Mouse (Mus musculus): ENCODE data around the gene Xiap.
"Not testable (repeated sequence)": the region's sequence is repeated elsewhere in the genome, so short reads cannot be mapped to it uniquely, and the experiment has no call there.

The Xiap gene

DNA sequence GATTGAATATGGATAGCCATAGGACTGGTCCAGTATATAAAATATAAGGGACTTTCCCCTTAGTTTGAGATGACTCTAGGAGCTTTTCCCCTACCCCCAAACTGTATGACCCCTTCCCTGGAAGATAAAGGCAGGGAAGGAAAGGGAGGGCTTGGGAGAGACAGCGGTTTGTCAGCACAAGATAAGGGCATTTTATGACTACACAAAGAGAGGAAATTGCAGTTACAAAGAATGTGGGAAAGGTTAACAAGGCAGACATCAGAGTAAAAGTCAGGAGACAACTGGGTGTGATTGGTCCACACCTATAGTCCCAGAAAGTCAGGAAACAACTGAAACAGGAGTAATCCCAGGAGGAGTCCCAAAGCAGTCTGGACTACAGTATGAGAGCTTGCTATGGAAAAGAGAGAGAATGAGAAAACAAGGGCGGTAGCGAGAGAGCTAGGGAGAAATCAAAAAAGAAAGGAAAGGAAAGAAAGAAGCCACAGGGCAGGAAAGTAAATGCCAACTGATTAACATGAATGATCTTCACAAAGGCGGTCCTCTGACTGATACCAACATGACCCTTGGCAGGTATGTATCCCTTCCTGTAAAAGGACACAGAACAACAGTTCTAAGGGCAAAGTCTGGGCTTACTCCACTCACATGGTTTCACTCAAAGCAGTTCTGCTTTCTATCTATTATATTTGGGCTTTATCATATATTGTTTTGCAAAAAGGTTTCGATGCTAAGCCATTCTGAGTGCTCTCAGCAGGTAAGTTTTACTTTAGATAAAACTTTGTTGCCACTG lies at the start of gene Xiap:
TSS of gene Xiap (plus strand) at position 398 of the 787 bp plus-strand sequence.
- DNase-seq (ENCODE audit: low read depth) = no peak

DNA sequence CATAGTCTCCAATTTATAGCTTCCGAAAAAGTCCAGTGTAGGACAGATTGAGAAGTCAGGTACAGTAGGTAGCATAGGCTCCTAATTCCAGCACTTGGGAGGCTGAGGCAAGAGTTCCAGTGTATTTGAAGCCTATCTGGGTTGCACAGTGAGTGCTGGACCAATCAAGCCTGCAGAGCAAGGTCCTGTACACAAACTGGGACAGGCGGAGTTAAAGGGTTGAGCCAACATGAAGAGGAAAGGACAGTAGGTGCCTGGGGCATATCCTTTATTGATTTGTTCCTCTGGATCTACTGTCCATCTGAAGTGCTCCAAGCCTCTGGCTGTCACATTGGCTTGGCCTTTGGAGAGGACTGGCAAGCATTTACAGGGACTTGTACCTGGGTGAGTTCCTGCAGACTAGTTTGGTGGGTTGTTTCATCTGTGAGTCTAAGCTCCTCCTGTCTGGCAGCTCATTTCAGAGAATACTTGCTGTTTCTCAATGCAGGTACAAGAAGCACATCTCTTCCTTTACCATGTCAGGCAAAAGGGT lies 46.7 kb upstream of the Xiap start:
- no peak for DNase-seq (ENCODE audit: low read depth)

DNA sequence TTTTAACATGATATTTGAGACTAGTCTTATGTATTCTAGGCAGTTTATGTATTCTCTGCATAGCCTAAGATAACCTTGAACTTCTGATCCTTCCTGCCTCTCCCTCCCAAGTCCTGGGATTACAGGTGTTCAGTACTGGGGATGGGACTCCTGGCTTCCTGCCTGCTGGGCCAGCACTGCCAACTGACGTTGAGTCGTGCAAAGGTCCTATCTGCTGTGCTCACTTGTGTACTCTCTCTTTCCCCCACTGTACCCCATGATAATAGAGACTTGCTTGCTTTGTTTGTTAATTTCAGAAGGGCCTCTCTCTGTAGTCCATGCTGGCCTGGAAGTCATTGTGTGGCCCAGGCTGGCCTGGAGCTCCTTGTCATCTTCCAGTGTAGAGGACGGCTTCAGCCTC lies 45.7 kb upstream of the Xiap start:
- DNase-seq (ENCODE audit: low read depth) = no peak

- DNase-seq (ENCODE audit: low read depth) = no peak
Measured at GRCm38 (mm10) chrX:42014502-42014901, 45.0 kb upstream of the Xiap start.

DNA sequence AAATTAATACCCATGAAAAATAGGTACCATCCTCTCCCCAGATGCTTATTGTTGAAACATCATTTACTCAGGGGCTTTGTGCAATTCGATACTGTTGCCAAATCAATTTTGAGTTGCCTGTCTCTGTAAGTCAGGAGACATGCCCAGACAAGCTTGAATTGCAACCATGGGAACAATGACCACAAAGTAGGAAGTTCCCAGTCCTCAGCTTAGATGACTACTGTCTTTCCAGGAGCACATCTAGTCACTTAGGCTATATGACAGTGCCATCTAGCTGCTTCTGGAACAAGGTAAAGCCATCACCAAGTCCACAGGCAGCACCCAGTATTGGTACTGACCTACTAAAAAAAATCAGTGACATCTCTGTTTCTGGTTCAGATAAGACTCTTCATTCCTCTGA lies 41.4 kb upstream of the Xiap start:
- DNase-seq (ENCODE audit: low read depth) = no peak

- peak; percentile 70 for DNase-seq (ENCODE audit: low read depth)
Measured at GRCm38 (mm10) chrX:42019441-42019840, 40.0 kb upstream of the Xiap start.

DNA sequence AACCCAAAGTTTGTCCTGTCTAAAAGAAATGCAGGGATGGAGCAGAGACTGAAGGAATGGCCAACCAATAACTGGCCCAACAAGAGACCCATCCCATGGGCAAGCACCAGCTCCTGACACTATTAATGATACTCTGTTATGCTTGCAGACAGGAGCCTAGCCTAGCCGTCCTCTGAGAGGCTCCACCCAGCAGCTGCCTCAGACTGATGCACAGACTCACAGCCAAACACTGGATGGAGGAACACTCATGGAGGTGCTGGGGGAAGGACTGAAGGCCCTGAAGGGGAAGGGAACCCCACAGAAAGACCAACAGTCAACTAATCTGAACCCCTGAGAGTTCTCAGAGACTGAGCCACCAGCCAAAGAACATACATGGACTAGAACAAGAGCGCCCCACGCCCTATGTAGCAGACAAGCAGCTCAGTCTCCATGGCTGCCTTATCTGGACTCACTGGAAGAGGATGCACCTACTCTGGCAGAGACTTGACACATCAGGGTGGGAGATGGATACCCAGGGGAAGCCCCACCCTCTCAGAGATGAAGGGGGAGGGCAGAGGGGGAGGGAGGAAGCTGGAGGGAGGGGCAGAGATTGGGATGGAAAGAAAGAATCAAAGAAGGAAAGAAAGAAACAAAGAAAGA lies 33.6 kb upstream of the Xiap start:
- not testable (repeated sequence) for DNase-seq (ENCODE audit: low read depth)

DNA sequence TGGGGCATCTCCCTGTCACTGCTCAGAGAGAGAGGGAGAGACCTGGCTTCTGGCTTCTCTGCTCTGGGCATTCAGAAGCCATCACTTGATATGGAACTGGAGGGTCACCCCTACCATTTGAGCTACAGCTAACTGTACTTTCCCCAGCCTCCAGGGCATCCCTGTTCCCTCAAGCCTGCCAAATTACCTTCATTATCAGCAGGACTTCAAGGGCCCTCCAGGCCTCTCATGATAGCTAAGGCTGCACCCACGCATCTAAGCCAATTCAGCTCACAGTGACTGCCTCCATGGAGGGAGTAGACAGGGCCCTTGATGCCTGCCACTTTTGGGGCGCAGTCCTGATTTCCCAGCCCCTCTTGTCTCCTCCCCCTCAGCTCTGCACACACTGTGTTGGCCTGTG lies 32.5 kb upstream of the Xiap start:
- not testable (repeated sequence) for DNase-seq (ENCODE audit: low read depth)

- peak; percentile 48 for DNase-seq (ENCODE audit: low read depth)
Measured at GRCm38 (mm10) chrX:42033111-42033693, 26.3 kb upstream of the Xiap start.

DNA sequence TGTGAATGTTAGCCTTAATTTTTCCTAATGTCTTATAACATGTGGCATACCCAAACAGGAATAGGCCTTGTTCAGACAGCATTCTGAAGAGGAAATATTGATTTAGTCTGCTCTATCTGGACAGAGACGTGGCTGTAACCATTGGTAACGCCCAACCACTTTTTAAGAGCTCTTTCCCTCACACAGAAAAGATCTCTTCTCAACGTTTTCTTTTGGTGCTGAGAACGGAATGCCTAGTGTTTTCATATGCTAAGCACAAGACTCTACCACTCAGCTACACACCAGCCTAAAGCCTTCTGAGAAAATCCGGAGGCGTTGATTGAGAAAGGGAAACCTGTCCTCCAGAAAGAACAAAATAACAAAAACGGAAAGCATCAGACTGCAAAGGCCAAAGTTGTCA lies 25.6 kb upstream of the Xiap start:
- DNase-seq (ENCODE audit: low read depth) = no peak

DNA sequence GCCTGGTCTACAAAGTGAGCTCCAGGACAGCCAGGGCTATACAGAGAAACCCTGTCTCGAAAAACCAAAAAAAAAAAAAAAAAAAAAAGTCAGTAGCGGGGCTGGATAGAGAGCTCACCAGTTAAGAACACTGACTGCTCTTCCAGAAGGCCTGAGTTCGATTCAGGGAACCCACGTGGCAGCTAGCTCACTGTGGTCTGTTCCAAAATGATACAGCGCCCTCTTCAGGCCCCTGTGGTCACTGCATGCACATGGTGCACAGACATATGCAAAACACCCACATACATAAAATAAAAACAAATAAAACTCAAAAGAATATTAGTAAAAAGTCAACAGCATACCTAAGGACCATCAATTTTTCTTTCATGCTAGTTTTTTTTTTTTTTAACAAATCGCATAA lies 20.0 kb upstream of the Xiap start:
- no peak for DNase-seq (ENCODE audit: low read depth)

GRCm38 (mm10) chrX:42044935-42045334 lies 14.5 kb upstream of the Xiap start:
- no peak for DNase-seq (ENCODE audit: low read depth)

- DNase-seq (ENCODE audit: low read depth) = no peak
Measured at GRCm38 (mm10) chrX:42050652-42051643, 8.5 kb upstream of the Xiap start.

DNA sequence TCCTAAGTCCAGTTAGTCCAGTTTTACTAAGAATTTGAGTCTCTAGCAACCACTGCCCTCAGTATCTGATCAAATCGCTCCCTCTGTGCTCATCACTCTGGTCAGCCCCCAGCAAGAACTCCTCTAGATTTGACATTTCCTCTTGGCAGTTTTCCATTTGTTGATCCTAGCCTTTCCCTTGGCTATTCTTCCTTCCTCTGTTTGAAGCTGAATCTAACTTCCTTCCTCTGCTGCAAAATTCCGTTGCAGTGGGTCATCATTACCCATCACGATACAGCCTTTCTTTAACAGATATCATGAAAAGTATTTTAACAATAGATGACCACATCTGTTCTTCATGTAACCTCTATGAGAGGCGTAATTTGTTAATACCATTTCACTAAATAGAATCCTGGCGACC lies 2.5 kb upstream of the Xiap start:
- DNase-seq (ENCODE audit: low read depth) = no peak

DNA sequence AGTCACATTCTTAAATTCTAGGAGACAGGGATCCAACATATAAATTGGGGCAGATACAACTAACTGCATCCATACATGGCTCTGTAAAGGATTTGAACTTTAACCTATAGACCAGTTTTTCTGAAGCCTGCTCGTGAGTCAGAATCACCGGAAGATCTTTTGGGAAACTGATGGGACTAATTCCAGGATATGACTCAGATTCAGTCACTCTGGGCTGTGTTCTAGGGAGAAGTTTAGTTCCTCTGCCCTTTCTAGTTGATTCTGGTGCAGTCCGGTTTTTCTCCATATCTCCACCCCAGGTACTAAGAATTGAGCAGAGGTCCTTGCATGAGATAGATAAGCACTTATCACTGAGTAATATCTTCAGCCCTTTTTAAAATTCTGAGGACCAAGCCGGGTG lies 1.6 kb upstream of the Xiap start:
- DNase-seq (ENCODE audit: low read depth) = no peak

GRCm38 (mm10) chrX:42063621-42064020 lies 4.1 kb downstream of the Xiap start:
- DNase-seq (ENCODE audit: low read depth) = no peak

GRCm38 (mm10) chrX:42065086-42065485 lies 5.6 kb downstream of the Xiap start:
- DNase-seq (ENCODE audit: low read depth) = no peak

GRCm38 (mm10) chrX:42066771-42067170 lies 7.3 kb downstream of the Xiap start:
- no peak for DNase-seq (ENCODE audit: low read depth)

DNA sequence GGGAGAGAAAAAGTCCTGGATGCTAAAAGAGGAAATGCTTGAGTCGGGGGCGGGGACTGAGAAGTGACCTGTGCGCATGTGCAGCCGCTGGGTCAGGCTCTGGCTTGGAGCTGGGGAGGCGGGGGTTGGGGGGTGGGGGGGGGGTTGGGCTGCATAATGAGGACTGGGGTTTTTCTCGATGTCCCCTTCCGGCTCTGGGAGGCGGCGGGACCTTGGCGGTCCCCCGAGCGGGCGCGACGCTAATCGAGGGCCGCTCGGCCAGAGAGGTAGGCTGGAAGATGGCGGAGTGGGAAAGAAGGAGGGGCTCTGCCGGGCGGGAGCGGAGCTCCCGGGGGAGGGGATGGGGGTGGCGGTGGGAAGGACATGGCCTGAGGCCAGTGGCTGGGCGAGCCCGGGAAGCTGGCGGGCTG lies 8.3 kb downstream of the Xiap start:
- DNase-seq (ENCODE audit: low read depth) = peak; percentile 35

- DNase-seq (ENCODE audit: low read depth) = peak; percentile 41
Measured at GRCm38 (mm10) chrX:42068201-42068874, 8.9 kb downstream of the Xiap start.

DNA sequence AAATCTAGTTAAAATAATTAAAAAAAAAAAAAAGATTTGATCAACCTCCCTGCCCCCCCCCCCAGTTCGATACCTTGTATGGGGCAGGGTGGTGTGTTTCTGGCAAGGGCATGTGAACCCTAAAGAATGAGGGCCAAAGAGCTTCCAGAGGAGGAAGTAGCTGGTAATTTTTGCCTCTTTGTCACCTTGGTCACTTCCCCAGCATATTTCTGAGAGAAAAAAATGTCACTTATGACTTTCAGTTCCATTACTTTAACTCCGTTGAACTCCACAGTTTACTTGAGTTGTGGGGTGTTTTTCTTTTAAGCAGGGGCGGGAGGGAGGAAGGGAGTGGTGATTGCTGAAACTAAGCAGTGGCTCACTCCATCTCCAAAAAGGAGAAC lies 9.4 kb downstream of the Xiap start:
- DNase-seq (ENCODE audit: low read depth) = peak; percentile 22

All from c-Kit-positive CD71-positive TER-119-negative erythroid progenitor cells, embryonic 14.5 days (primary cell).